Mouse (Mus musculus) small intestine, adult 2 months (tissue): Measurements from ENCODE around the gene Tceal5.

Experiments used
- CTCF ChIP-seq: fragments of 200-500 bp; IDR thresholded peaks from 2 replicates; pipeline ENCODE4 v1.5.1; 2012; ENCODE audit warnings: low read depth, mild to moderate bottlenecking, control low read depth, inconsistent platforms, low read length, moderate library complexity, mixed read lengths; ENCODE audit not compliant: insufficient replicate concordance, insufficient read length; ENCODE audit errors: extremely low read depth
- POLR2A ChIP-seq: fragments of 200-500 bp; IDR thresholded peaks from 2 replicates; pipeline ENCODE4 v1.6.1; 2012; ENCODE audit warnings: low read depth, mild to moderate bottlenecking, control low read depth, inconsistent platforms, low read length, moderate library complexity

- peak; percentile 22; the same call in 1 of the 2 replicates for TF ChIP-seq POLR2A
- TF ChIP-seq CTCF = no peak
Observed at GRCm38 (mm10) chrX:136172118-136172551, 31.5 kb downstream of the Tceal5 start, which contains the start of gene Tceal8.
